Mouse (Mus musculus): Measurements from ENCODE around the gene Rflnb. TPM values are rescaled to one million over a fixed set of nuclear protein-coding genes. Genes with fewer than 3 reads are reported as not detected.

The Rflnb gene
- polyA plus RNA-seq, 1 experiment from 2014 or later, result 29.7 TPM

DNA sequence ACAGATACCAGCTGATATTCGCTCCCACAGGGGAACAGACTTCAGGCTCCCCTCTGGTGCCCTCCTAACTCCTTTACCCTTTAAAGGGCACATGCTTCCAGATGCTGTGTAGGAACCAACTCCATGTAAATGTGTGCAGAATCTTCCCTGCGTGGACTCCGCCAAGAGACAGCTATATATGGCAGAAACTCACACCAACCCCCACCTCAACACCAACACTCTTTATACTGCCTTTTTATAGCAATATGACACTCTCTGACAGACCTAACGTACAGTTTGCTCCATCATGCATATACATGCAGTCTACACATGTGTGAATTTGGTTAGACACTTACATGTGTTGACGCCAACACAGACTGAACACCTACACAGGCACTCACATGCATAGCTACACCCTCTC, 26.9 kb downstream of the Rflnb start:
- no peaks in the 10 kb centered on the region for H3K9me3 ChIP-seq
- WGBS, result 89% methylated on average over 5 of the region's 5 CpGs
- no peaks in the 10 kb centered on the region for H3K36me3 ChIP-seq (replicated peaks)
- no peak overlapping the region for H3K27ac ChIP-seq (replicated peaks)
- DNase-seq (ENCODE audit: low spot score), result no peak
- peaks cover 7% of the 10 kb centered on the region for H3K4me1 ChIP-seq
- peaks cover 37% of the 10 kb centered on the region for H3K27me3 ChIP-seq (replicated peaks; ENCODE audit: low read depth, poor library complexity, severe bottlenecking)
- H3K4me3 ChIP-seq, result no peak overlapping the region

DNA sequence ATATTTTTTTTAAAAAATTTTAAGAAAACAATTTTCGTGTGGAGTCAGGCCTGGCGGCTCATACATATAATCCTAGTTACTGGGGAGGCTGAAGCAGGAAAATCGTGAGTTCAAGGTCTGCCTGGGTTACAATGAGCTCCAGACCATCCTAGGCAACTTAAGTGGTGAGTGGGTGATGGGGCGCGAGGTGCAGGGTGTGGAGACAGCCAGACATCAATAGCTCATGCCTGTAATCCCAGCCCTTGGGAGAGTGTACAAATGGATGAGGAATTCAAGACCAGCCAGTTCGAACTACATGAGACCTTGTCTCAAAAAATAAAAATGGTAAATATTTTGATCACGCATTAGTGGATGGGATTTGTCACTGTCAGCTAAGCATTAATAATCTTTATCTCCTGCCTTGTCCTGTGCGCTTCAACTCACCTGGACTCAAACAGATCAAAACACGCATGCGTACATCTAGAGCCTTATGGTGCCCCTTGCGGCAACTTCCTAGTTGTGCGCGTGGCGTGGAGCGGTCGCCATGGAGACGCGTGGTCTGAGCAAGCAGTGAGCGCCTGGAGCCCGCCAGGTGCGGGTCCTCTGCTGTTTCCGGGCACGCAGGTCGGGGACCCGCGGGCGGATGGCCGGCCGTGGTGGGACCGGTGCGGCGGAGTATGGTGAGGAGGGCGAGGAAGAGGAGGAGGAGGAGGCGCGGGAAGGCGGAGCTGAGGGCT, 28.0 kb downstream of the Rflnb start, which contains the start of gene 1700016K19Rik:
1700016K19Rik (plus strand) TSS at position 473 of the 716 bp plus-strand sequence.
- Histone ChIP-seq H3K9me3 (no peaks in the 10 kb centered on the region), H3K27ac (replicated peaks) (peak within 1 kb of the TSS; percentile 44; the same call in 1 of the 2 replicates), H3K27me3 (replicated peaks; ENCODE audit: low read depth, poor library complexity, severe bottlenecking) (peaks cover 37% of the 10 kb centered on the region), H3K4me1 (peaks cover 7% of the 10 kb centered on the region), H3K36me3 (replicated peaks) (no peaks in the 10 kb centered on the region), H3K4me3 (peak within 1 kb of the TSS; percentile 72)
- DNase-seq (ENCODE audit: low spot score), result peak; percentile 87
- WGBS, result 12% methylated on average over 36 of the region's 36 CpGs

DNA sequence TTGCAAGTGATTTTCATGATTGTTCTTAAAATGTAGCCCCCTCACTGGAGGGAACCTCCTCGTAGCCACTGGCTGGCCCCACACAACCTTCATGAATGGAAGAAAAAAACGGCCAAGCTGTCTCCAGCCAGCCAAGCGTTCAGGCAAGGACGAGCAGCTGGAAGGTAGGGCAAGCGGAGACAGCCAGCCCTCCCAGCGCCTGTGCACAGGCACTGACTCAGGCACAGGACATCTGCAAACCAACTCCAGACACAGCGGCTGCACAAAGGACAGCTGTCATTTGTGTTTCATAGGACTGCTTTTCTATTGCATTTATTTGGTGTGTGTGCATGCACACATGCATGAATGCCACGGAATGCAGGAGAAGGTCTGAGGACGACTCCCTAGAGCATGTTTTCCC, 33.2 kb downstream of the Rflnb start:
- WGBS, result 55% methylated on average over 9 of the region's 9 CpGs
- no peak for DNase-seq (ENCODE audit: low spot score)
- H3K36me3 ChIP-seq (replicated peaks), result no peaks in the 10 kb centered on the region
- H3K4me3 ChIP-seq, result no peak overlapping the region
- peaks cover 3% of the 10 kb centered on the region; the same call in 1 of the 2 replicates for H3K4me1 ChIP-seq
- H3K27me3 ChIP-seq (replicated peaks; ENCODE audit: low read depth, poor library complexity, severe bottlenecking), result 0 out of 2 replicates have a peak, but pooled peaks cover 5% of the 10 kb centered on the region
- no peak overlapping the region for H3K27ac ChIP-seq (replicated peaks)
- H3K9me3 ChIP-seq, result no peaks in the 10 kb centered on the region

DNA sequence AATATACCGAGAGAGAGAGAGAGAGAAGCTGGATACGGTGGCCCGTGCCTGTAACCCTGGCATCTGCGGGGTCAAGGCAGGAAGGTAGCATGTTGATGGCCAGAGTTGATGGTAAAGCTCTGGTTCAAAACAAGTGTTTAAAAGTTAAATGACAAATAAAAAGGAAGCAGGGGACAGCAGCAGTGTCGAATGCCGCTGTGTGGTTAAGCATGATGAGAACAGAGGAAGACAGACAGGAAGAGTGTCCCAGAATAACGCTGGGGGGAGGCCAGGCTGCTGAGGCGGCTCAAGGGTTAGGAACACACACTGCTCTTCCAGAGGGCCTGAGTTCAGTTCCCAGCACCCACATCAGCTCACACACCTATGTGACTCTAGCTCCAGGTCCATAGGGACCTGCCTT, 35.1 kb downstream of the Rflnb start:
- H3K27ac ChIP-seq (replicated peaks), result no peak overlapping the region
- H3K36me3 ChIP-seq (replicated peaks), result no peaks in the 10 kb centered on the region
- 89% methylated on average over 8 of the region's 8 CpGs for WGBS
- no peak for DNase-seq (ENCODE audit: low spot score)
- H3K27me3 ChIP-seq (replicated peaks; ENCODE audit: low read depth, poor library complexity, severe bottlenecking), result no peaks in the 10 kb centered on the region
- no peaks in the 10 kb centered on the region for H3K9me3 ChIP-seq
- H3K4me3 ChIP-seq, result no peak overlapping the region
- H3K4me1 ChIP-seq, result 0 out of 2 replicates have a peak, but pooled peaks cover 3% of the 10 kb centered on the region

DNA sequence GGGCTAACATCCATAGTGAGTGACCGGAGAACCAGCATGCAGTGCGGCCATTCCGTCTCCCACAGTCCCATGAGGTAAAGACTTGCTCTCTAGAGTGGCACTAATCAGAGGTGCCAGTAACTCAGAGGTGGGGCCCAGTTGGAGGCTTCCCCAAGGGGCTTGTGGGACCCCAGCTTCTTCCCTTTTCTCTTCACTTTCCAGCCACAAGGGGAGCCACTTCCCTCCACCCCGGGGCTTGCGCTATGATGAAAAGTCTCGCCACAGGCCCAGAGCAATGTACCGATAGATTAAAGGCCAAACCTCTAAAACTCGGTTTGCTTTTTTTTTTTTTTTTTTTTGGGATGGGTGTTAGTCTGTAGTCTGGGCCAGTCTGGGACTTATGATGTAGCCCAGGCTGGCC, 35.7 kb downstream of the Rflnb start:
- Histone ChIP-seq H3K27me3 (replicated peaks; ENCODE audit: low read depth, poor library complexity, severe bottlenecking) (no peaks in the 10 kb centered on the region), H3K27ac (replicated peaks) (no peak overlapping the region), H3K9me3 (no peaks in the 10 kb centered on the region), H3K4me3 (no peak overlapping the region), H3K36me3 (replicated peaks) (no peaks in the 10 kb centered on the region), H3K4me1 (0 out of 2 replicates have a peak, but pooled peaks cover 3% of the 10 kb centered on the region)
- no peak for DNase-seq (ENCODE audit: low spot score)
- 84% methylated on average over 8 of the region's 8 CpGs for WGBS

DNA sequence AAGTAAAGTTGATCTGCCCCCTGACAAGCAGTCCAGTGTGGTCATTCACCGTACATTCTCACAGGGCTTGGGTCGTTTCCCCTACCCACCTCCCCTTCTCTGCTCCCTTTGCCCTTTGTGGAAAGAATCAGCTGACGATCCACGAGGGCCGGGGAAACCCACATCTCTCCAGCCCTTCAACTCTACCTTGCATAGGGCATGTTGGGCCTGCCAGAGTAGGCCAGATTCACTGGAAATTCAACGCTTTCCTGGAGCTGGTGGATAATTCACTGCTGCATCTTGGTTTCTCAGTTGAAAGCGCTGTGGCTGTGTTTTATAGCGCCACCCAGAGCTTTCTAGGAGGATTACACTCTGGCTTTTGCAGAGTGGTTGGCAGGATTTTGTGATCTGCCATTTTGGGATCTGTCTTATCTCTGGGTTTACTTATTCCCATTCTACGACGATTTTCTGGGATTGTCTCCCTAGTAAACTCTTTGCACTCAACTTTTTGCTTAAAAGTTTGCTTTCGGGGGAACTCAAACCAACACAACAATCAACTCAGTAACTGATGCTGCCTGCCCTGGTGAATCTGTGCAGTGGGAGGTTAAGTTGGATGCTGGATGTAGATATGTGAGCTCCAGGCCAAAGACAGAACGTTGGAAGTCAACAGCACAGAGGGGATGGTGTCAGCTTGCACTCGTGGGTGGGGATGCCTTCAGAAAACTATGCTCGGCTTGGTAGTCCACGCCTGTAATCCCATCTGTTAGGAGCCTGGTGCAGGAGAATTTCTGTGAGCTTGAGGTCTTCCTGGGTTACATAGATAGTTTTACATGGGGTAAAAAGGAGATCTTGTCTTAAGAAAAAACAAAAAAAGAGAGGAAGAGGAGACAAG, 36.4 kb downstream of the Rflnb start:
- H3K27me3 ChIP-seq (replicated peaks; ENCODE audit: low read depth, poor library complexity, severe bottlenecking), result no peaks in the 10 kb centered on the region
- H3K4me3 ChIP-seq, result no peak overlapping the region
- no peak overlapping the region for H3K27ac ChIP-seq (replicated peaks)
- DNase-seq (ENCODE audit: low spot score), result no peak
- H3K4me1 ChIP-seq, result 0 out of 2 replicates have a peak, but pooled peaks cover 3% of the 10 kb centered on the region
- no peaks in the 10 kb centered on the region for H3K36me3 ChIP-seq (replicated peaks)
- no peaks in the 10 kb centered on the region for H3K9me3 ChIP-seq
- 79% methylated on average over 15 of the region's 15 CpGs for WGBS

DNA sequence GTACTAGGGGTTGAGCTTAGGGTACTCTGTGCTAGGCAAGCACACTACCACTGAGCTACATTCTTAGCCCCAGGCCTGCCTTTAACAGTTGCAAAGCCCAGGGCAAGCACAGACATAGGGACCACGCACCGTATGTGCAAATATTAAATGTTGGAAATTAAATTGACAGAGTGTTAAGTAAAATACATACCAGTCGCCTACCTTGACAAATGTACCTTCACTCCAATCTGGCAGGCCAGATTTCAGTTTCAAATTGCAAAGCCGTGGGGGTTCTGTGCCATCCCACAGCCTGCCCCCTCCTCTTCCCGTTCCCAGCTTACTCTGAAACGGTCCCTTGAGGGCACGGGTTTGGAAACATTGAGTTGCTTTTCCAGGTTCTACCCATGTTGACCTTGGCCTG, 41.6 kb downstream of the Rflnb start:
- Histone ChIP-seq H3K4me3 (no peak overlapping the region), H3K27ac (replicated peaks) (no peak overlapping the region), H3K4me1 (no peaks in the 10 kb centered on the region), H3K9me3 (no peaks in the 10 kb centered on the region), H3K36me3 (replicated peaks) (no peaks in the 10 kb centered on the region), H3K27me3 (replicated peaks; ENCODE audit: low read depth, poor library complexity, severe bottlenecking) (no peaks in the 10 kb centered on the region)
- WGBS, result 72% methylated on average over 7 of the region's 7 CpGs
- no peak for DNase-seq (ENCODE audit: low spot score)

DNA sequence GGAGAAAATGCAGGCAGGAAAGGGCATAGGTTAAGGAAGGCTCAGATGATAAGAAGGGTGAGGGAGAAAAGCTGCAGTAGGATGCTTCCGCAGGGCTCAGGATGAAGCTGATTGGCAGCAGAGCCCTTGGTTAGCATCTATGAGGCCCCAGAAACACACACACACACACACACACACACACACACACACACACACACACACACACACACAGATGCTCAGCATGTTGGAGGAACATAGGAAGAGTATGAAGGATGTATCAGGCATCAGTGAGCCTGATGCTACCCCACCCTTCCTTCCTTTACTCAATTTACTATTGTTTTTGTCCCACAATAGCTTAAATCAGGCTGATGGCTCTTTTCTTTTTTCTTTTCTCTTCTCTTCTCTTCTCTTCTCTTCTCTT, 43.0 kb downstream of the Rflnb start:
- H3K9me3 ChIP-seq, result no peaks in the 10 kb centered on the region
- H3K4me3 ChIP-seq, result no peak overlapping the region
- H3K4me1 ChIP-seq, result no peaks in the 10 kb centered on the region
- no peak overlapping the region for H3K27ac ChIP-seq (replicated peaks)
- DNase-seq (ENCODE audit: low spot score), result no peak
- no peaks in the 10 kb centered on the region for H3K27me3 ChIP-seq (replicated peaks; ENCODE audit: low read depth, poor library complexity, severe bottlenecking)
- no peaks in the 10 kb centered on the region for H3K36me3 ChIP-seq (replicated peaks)
- 83% methylated on average over 1 of the region's 1 CpGs for WGBS

DNA sequence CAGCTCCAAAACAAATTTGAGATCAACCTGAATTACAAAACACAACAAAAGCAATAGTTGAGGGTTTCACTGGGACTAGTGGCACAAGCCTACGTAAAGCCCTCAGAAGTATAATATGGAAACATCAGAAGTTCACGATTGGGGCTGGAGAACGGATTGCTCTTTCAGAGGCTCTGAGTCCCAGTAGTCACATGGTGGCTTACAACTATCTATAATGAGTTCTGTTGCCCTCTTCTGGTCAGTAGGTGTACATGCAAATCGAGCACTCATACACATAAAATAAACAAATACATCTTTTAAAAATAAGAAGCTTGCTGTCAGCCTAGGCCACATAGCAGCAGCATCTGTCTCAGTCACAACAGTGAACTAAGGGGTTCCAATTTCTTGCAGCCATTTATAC, 44.4 kb downstream of the Rflnb start:
- H3K36me3 ChIP-seq (replicated peaks), result no peaks in the 10 kb centered on the region
- 71% methylated on average over 4 of the region's 4 CpGs for WGBS
- no peak overlapping the region for H3K27ac ChIP-seq (replicated peaks)
- H3K9me3 ChIP-seq, result no peaks in the 10 kb centered on the region
- no peak for DNase-seq (ENCODE audit: low spot score)
- no peaks in the 10 kb centered on the region for H3K4me1 ChIP-seq
- H3K27me3 ChIP-seq (replicated peaks; ENCODE audit: low read depth, poor library complexity, severe bottlenecking), result no peaks in the 10 kb centered on the region
- no peak overlapping the region for H3K4me3 ChIP-seq

DNA sequence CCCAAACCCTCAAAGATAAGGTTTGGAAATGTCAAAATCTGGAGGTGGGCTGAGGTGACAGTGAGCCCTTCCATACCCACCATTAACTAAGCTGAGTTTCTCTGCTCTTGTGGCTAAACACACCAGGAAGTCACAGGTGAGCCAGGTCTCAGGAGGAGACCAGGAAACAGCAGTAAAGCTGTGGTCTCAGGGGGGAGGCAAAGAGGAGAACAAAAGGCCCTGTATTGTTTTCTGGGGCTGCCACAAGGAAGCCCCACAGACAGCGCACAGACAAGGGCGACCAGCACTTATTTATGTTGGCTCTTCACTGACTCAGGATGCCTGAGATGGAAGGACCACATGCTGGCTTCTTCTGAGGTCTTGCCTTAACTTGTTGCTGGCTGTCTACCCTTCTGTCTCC, 47.2 kb downstream of the Rflnb start:
- Histone ChIP-seq H3K9me3 (no peaks in the 10 kb centered on the region), H3K27ac (replicated peaks) (no peak overlapping the region), H3K36me3 (replicated peaks) (no peaks in the 10 kb centered on the region), H3K4me3 (no peak overlapping the region), H3K4me1 (peaks cover 5% of the 10 kb centered on the region), H3K27me3 (replicated peaks; ENCODE audit: low read depth, poor library complexity, severe bottlenecking) (no peaks in the 10 kb centered on the region)
- WGBS, result 47% methylated on average over 2 of the region's 2 CpGs
- no peak for DNase-seq (ENCODE audit: low spot score)

DNA sequence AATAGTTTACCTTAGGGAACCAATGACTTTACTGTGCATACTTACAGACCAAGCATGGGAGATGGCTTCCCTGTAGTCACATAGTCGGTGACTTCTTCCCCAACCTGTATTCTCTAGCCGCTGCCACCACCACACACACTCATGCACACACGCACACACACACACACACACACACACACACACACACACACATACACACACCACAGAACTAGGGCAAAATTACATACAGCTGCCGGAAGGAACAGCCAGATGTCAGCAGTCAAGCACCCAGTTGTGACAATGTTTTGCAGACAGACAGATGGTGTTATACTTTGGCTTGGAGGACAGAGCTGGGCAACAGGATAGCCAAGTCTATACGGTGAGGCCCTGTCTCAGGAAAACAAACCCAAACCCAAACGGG, 49.5 kb downstream of the Rflnb start:
- no peak overlapping the region for H3K4me3 ChIP-seq
- H3K4me1 ChIP-seq, result peaks cover 5% of the 10 kb centered on the region
- no peaks in the 10 kb centered on the region for H3K36me3 ChIP-seq (replicated peaks)
- H3K27me3 ChIP-seq (replicated peaks; ENCODE audit: low read depth, poor library complexity, severe bottlenecking), result no peaks in the 10 kb centered on the region
- no peak overlapping the region for H3K27ac ChIP-seq (replicated peaks)
- no peaks in the 10 kb centered on the region for H3K9me3 ChIP-seq
- 88% methylated on average over 6 of the region's 6 CpGs for WGBS
- DNase-seq (ENCODE audit: low spot score), result no peak

DNA sequence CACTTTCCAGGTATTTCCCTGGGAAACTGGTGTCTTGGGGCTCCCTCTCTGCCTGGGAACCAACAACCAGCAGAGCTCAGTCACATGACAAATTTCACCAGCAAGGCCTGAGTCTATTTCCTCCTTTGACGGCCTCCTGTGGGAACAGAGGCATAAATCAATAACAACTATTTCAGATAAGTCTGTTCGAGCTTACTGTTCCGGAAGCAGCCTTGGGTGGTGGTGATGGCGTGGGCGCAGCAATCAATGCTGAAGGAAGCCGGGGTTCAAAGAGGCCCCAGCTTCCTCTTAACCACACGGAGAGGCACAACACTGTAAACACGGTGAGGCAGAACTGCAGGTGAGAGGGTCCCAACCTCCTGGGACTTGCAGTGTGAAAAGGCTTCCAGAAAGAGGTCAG, 50.8 kb downstream of the Rflnb start:
- Histone ChIP-seq H3K4me1 (peaks cover 5% of the 10 kb centered on the region), H3K27ac (replicated peaks) (no peak overlapping the region), H3K36me3 (replicated peaks) (no peaks in the 10 kb centered on the region), H3K4me3 (no peak overlapping the region), H3K27me3 (replicated peaks; ENCODE audit: low read depth, poor library complexity, severe bottlenecking) (0 out of 2 replicates have a peak, but pooled peaks cover 3% of the 10 kb centered on the region), H3K9me3 (no peaks in the 10 kb centered on the region)
- no peak for DNase-seq (ENCODE audit: low spot score)
- WGBS, result 77% methylated on average over 8 of the region's 8 CpGs

DNA sequence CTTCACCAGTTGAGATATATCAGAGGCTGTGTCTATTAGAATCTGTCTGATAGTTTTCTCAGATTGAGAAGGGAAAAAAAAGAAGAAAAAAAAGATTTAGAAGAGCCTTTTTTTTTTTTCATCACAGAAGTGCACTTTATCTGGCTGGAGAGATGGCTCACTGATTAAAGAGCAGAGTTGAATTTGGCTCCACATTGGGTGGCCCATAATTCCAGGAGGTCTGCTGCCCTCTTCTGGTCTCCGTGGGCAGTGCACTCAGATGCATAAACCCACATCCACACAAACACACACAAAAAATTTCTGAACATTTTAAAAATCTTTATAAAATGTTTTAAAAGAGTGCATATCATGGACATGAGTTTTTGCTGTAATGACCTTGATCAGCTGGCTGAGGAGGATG, 53.6 kb downstream of the Rflnb start:
- Histone ChIP-seq H3K4me3 (no peak overlapping the region), H3K36me3 (replicated peaks) (no peaks in the 10 kb centered on the region), H3K9me3 (no peaks in the 10 kb centered on the region), H3K27me3 (replicated peaks; ENCODE audit: low read depth, poor library complexity, severe bottlenecking) (peaks cover 16% of the 10 kb centered on the region), H3K4me1 (peaks cover 5% of the 10 kb centered on the region), H3K27ac (replicated peaks) (no peak overlapping the region)
- WGBS, result 89% methylated on average over 1 of the region's 1 CpGs
- DNase-seq (ENCODE audit: low spot score), result no peak

Measured in embryonic facial prominence, embryonic 10.5 days (tissue).